17 mouse cellular contexts compared by ENCODE assay signal in the genomic region with DNA sequence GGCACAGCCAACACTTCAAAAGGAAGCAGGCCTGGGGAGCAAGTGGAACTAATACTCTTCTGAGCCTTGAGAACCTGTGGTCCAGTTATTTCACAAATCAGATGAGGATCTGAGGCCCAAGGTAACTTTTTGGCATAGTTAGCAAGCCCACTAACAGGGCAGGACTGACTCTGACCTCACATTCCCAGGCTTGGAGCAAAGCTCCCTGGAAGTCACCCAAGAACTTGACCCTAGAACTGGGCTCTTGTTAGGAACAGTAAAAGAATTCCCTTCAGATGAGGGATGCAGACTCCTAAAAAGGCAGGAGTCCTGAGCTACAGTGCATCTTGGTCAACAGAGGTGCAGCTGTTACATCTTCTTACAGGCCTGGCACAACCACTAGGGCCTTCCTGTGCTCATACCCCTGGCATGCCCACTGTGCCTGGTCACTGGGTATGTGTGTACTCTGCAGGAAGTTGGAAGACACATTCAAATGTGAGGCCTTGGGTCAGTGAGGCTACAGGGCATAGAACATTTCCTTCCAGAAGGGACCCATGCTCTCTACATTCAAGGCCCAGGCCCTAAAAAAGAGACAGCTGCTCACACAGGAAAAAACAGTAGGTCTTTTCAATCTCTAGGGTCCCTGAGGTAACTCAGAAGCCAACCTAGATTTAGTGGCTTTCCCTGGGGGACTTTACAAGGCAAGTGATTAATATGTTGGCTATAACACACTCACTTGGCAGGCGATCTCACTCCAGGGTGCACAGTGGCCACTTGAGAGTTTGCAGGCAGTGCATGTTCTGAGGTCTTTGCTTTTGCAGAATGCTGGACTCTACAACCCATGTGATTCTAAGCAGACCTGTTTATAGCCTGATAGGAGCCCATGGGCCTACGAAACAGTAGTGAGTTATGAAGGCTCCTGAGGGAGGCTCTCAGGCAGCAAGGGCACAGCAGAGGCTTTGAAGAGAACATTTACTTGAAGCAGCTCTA. TPM values are rescaled to one million over a fixed set of nuclear protein-coding genes. Genes with fewer than 3 reads are reported as not detected.
A peak's percentile ranks its signal among the peaks of the same experiment; 100 is the strongest.
DNase-seq lines count a peak whose midpoint lies in the region; ATAC-seq and TF ChIP-seq lines count a peak whose summit lies in the region.
"Had no signal": no experiment of that assay in that cellular context is flagged by ENCODE, and none has a peak within 500 bp of the region (broad histone marks: within the 10 kb centered on the region; RNA-seq: fewer than 3 reads in every experiment).

No protein-coding gene starts in this region.

- ATAC-seq in hindbrain, postnatal 0 days = peak; percentile 69; the same call in 1 of the 2 replicates
- no peak for ATAC-seq in hindbrain, embryonic 11.5 days (ENCODE audit: low FRiP score)
- ATAC-seq: activated CD4-positive, CD25-positive, alpha-beta regulatory T cell, adult 4 months; forebrain, embryonic 15.5 days had no signal

- H3K9me3 ChIP-seq in hindbrain, postnatal 0 days (ENCODE audit: low read length) = no peaks in the 10 kb centered on the region
- H3K9me3 ChIP-seq in hindbrain, embryonic 11.5 days (ENCODE audit: control insufficient read depth, low read length) = no peaks in the 10 kb centered on the region
- H3K9me3 ChIP-seq: forebrain, embryonic 15.5 days; G1E; hindbrain, embryonic 13.5 days; megakaryocyte, embryonic 14.5 days; stomach, embryonic 15.5 days had no signal

- H3K9ac ChIP-seq in hindbrain, postnatal 0 days (replicated peaks; ENCODE audit: low read length) = no peak overlapping the region
- H3K9ac ChIP-seq in hindbrain, embryonic 11.5 days (ENCODE audit: low read depth, low read length) = no peak overlapping the region
- H3K9ac ChIP-seq: forebrain, embryonic 15.5 days; hindbrain, embryonic 13.5 days; liver, embryonic 14.5 days; stomach, embryonic 15.5 days had no signal

- no peak overlapping the region for H3K4me3 ChIP-seq in hindbrain, postnatal 0 days (ENCODE audit: low read length)
- H3K4me3 ChIP-seq in hindbrain, embryonic 11.5 days (ENCODE audit: low read depth, low read length) = no peak overlapping the region
- H3K4me3 ChIP-seq: forebrain, embryonic 15.5 days; hindbrain, embryonic 13.5 days; megakaryocyte, embryonic 14.5 days; stomach, embryonic 15.5 days had no signal

- no peaks in the 10 kb centered on the region for H3K36me3 ChIP-seq in hindbrain, postnatal 0 days (ENCODE audit: insufficient read depth, low read length)
- no peaks in the 10 kb centered on the region for H3K36me3 ChIP-seq in hindbrain, embryonic 11.5 days (ENCODE audit: control insufficient read depth, insufficient read depth, low read length)
- H3K36me3 ChIP-seq: forebrain, embryonic 15.5 days; G1E; hindbrain, embryonic 13.5 days; stomach, embryonic 15.5 days had no signal

- no peaks in the 10 kb centered on the region for H3K27me3 ChIP-seq in hindbrain, postnatal 0 days (ENCODE audit: insufficient read depth, low read length)
- no peaks in the 10 kb centered on the region for H3K27me3 ChIP-seq in hindbrain, embryonic 11.5 days (ENCODE audit: control insufficient read depth, insufficient read depth, low read length)
- H3K27me3 ChIP-seq: forebrain, embryonic 15.5 days; hindbrain, embryonic 13.5 days; stomach, embryonic 15.5 days had no signal

- TF ChIP-seq CTCF in hindbrain, postnatal 0 days (IDR thresholded peaks at IDR 0.05; ENCODE audit: low read depth) = no peak; the same call in 1 of the 2 replicates

- 0 out of 2 replicates have a peak overlapping the region, but pooled peaks have one; percentile 0 for H3K27ac ChIP-seq in hindbrain, postnatal 0 days
- H3K27ac ChIP-seq in hindbrain, embryonic 11.5 days (ENCODE audit: low read depth, low read length) = no peak overlapping the region
- H3K27ac ChIP-seq: forebrain, embryonic 15.5 days; hindbrain, embryonic 13.5 days; liver, embryonic 14.5 days; stomach, embryonic 15.5 days had no signal

- no peak overlapping the region for H3K4me2 ChIP-seq in hindbrain, postnatal 0 days (ENCODE audit: low read depth, low read length)
- H3K4me2 ChIP-seq in hindbrain, embryonic 11.5 days (replicated peaks; ENCODE audit: low read depth, low read length) = no peak overlapping the region
- H3K4me2 ChIP-seq: forebrain, embryonic 15.5 days; hindbrain, embryonic 13.5 days; stomach, embryonic 15.5 days had no signal

- peak; percentile 49 for DNase-seq in adrenal gland, postnatal 14 days
- DNase-seq in adrenal gland, adult 18-20 months (ENCODE audit: low spot score in 2 of 2) = no peak
- peak; percentile 50 for DNase-seq in hindbrain, postnatal 0 days (ENCODE audit: low spot score)
- DNase-seq in hindbrain, embryonic 11.5 days (ENCODE audit: low spot score) = no peak
- peak; percentile 27 for DNase-seq in MN1 (ENCODE audit: low spot score)
- peak; percentile 42 for DNase-seq in kidney, postnatal 10 days
- no peak for DNase-seq in c-Kit-positive CD71-positive TER-119-positive erythroid progenitor cells, embryonic 14.5 days (ENCODE audit: low spot score)
- no peak for DNase-seq in ovary, postnatal 10 days (ENCODE audit: low spot score)
- DNase-seq: gastrocnemius, postnatal 14 days; thymus, postnatal 36 days had no signal

- WGBS in hindbrain, postnatal 0 days = 54% methylated on average over 2 of the region's 2 CpGs
- 90% methylated on average over 2 of the region's 2 CpGs for WGBS in hindbrain, embryonic 11.5 days

- peaks cover 8% of the 10 kb centered on the region; the same call in 1 of the 2 replicates for H3K4me1 ChIP-seq in hindbrain, postnatal 0 days (ENCODE audit: insufficient read depth, low read length)
- no peaks in the 10 kb centered on the region for H3K4me1 ChIP-seq in hindbrain, embryonic 11.5 days (replicated peaks; ENCODE audit: control insufficient read depth, insufficient read depth, low read length)
- H3K4me1 ChIP-seq: stomach, embryonic 15.5 days had no signal

RNA-seq across cellular contexts. Expression of gene Plxna1, which starts 41.1 kb away (rescaled TPM):
- total RNA-seq in adrenal gland, postnatal 14 days (2021) = 60.2 and 68.8 TPM in 2 replicates
- 10 to 100 TPM; 41.0 to 84.6 TPM for total RNA-seq in adrenal gland, adult 18-20 months (2021)
- 135 and 145 TPM in 2 replicates for total RNA-seq in hindbrain, postnatal 0 days (2014; rRNA removed)
- 25.3 and 30.6 TPM in 2 replicates for polyA plus RNA-seq in hindbrain, postnatal 0 days (2015; fragmentation: Nextera tagmentation; extraction: Ambion mirVana)
- 28.7 and 35.6 TPM in 2 replicates for polyA plus RNA-seq in hindbrain, embryonic 11.5 days (2014; fragmentation: Nextera tagmentation; extraction: Ambion mirVana)

Comparison
In these comparisons a context has a peak if more than half of its experiments do, and no peak if none do; other contexts are left out.
1. DNase-seq: peak in adrenal gland, postnatal 14 days (single experiment), hindbrain, postnatal 0 days (single experiment), MN1 (single experiment) and kidney, postnatal 10 days (single experiment); none in adrenal gland, adult 18-20 months (0 of 2), hindbrain, embryonic 11.5 days (single experiment), c-Kit-positive CD71-positive TER-119-positive erythroid progenitor cells, embryonic 14.5 days (single experiment) and ovary, postnatal 10 days (single experiment).